Comparison of ENCODE assay signal across 18 mouse cellular contexts in the genomic region with DNA sequence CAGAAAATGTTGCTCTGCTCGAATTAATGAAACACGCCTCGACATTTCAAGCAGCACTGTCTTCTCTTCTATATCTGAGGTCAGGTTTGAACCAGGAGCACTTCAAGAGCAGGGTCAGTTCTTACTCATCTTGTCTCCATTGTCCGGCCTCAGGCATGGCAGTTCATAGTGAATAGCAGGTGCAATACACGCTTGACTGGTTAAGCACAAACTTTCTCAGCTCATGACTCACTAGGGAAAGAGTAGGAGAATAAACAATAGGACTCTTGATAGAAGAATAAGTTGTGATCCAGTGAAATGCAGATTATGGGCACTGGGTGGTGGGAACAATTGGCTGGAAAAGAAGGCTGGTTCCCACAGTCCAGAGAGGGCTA. TPM values are rescaled to one million over a fixed set of nuclear protein-coding genes. Genes with fewer than 3 reads are reported as not detected.
"Had no signal": no experiment of that assay in that cellular context is flagged by ENCODE, and none has a peak within 500 bp of the region (broad histone marks: within the 10 kb centered on the region; RNA-seq: fewer than 3 reads in every experiment).

No protein-coding gene starts in this region.

- H3K4me3 ChIP-seq: limb, embryonic 15.5 days had no signal

- DNase-seq: kidney, adult 9 months; kidney, postnatal 4 days; liver, embryonic 13.5 days; liver, postnatal 0 days; thymus, postnatal 4 days had no signal

- H3K27ac ChIP-seq: limb, embryonic 15.5 days; liver, embryonic 13.5 days; midbrain, embryonic 13.5 days; neural tube, embryonic 15.5 days had no signal

- H3K9ac ChIP-seq: limb, embryonic 15.5 days; liver, embryonic 13.5 days; liver, postnatal 0 days; midbrain, embryonic 13.5 days; neural tube, embryonic 15.5 days had no signal

- H3K27me3 ChIP-seq: limb, embryonic 15.5 days; liver, embryonic 13.5 days; neural tube, embryonic 15.5 days had no signal

RNA-seq across cellular contexts. Expression of a gene that starts 17.0 kb away (rescaled TPM):
- total RNA-seq: layer of hippocampus, adult 8-10 months; left cerebral cortex, adult 18-20 months; left cerebral cortex, postnatal 25 days; megakaryocyte-erythroid progenitor cell, adult 5-6 weeks had no signal
- polyA plus RNA-seq: inflammation-experienced regulatory T-cells, adult 6 months; intestine, postnatal 0 days; limb, embryonic 15.5 days; liver, postnatal 0 days; lung, embryonic 16.5 days; midbrain, embryonic 13.5 days; neural tube, embryonic 11.5 days; small intestine, adult 2 months; stomach, embryonic 16.5 days had no signal
